Mouse (Mus musculus): Measurements from ENCODE around the gene Iffo2. TPM values are rescaled to one million over a fixed set of nuclear protein-coding genes. Genes with fewer than 3 reads are reported as not detected.

Iffo2 gene
- total and polyA plus RNA-seq, 3 experiments = 0.38 to 3.0 (median 0.60) TPM

- no peaks in the 10 kb centered on the region for H3K79me2 ChIP-seq (replicated peaks; ENCODE audit: control insufficient read depth, extremely low read depth, insufficient read depth, poor library complexity, severe bottlenecking)
- H3K4me2 ChIP-seq (ENCODE audit: insufficient read depth, low read depth, poor library complexity, severe bottlenecking) = peak overlapping the region; percentile 83; the same call in 1 of the 2 replicates
- no peak for DNase-seq (ENCODE audit: extremely low read depth)
- H3K36me3 ChIP-seq (replicated peaks in 1 of 2; ENCODE audit: control insufficient read depth in 1 of 2, insufficient read depth in 1 of 2, low read length in 1 of 2) = no peaks in the 10 kb centered on the region
- H3K27me3 ChIP-seq (replicated peaks) = peaks cover 5% of the 10 kb centered on the region
- in situ Hi-C loops (cut with MboI; ENCODE audit: low pct_ligation_motif_present, low pct_unique_long_range_greater_than_20kb, low sequenced_read_pairs) (no loop called here), dilution Hi-C loops (cut with MboI; ENCODE audit: extremely low pct_ligation_motif_present, extremely low pct_unique_long_range_greater_than_20kb, low sequenced_read_pairs) (no loop called here)
- H3K4me3 ChIP-seq (replicated peaks in 1 of 3; ENCODE audit: low read depth in 2 of 3, low read length in 2 of 3, poor library complexity in 1 of 3) = peak overlapping the region in 2 of 3 experiments; percentile 18 to 54
- TF ChIP-seq SIN3A (IDR thresholded peaks at IDR 0.05; ENCODE audit: low read length) = peak; percentile 47; the same call in 1 of the 2 replicates
- TF ChIP-seq CHD1 (IDR thresholded peaks at IDR 0.05; ENCODE audit: low read depth, low read length) = peak; percentile 71; the same call in 1 of the 2 replicates
- TF ChIP-seq ELF1 (IDR thresholded peaks at IDR 0.05; ENCODE audit: low read depth, low read length) = no peak
- TF ChIP-seq HCFC1 (IDR thresholded peaks at IDR 0.05; ENCODE audit: low read depth, low read length) = no peak
- no peak for TF ChIP-seq MXI1 (IDR thresholded peaks at IDR 0.05; ENCODE audit: low read depth, low read length)
- H3K9ac ChIP-seq (ENCODE audit: insufficient read depth, low read depth) = peak overlapping the region; percentile 57
- no peak overlapping the region for H3K27ac ChIP-seq (ENCODE audit: insufficient read depth, low read depth)
- peaks cover 18% of the 10 kb centered on the region for H3K9me3 ChIP-seq (replicated peaks; ENCODE audit: low read length)
- peaks cover 6 to 20% of the 10 kb centered on the region in 2 experiments for H3K4me1 ChIP-seq (ENCODE audit: control insufficient read depth in 1 of 2, insufficient read depth in 2 of 2)
These were observed 86.6 kb downstream of the Iffo2 start for GRCm38 (mm10) chr4:139617001-139617364.

- TF ChIP-seq E2F4 (IDR thresholded peaks at IDR 0.05; ENCODE audit: insufficient replicate concordance, low read depth, low read length) = no peak
- TF ChIP-seq POLR2A (IDR thresholded peaks at IDR 0.05; ENCODE audit: low read depth, low read length) = no peak
- no peak for TF ChIP-seq CHD2 (IDR thresholded peaks at IDR 0.05; ENCODE audit: low read length)
- no peak for TF ChIP-seq BHLHE40 (IDR thresholded peaks at IDR 0.05; ENCODE audit: low read depth, low read length)
- TF ChIP-seq USF2 (conservative IDR thresholded peaks at IDR 0.05; ENCODE audit: low read depth, low read length) = no peak
- no peak for TF ChIP-seq CTCF (conservative IDR thresholded peaks at IDR 0.05 in 1 of 2, IDR thresholded peaks at IDR 0.05 in 1 of 2; ENCODE audit: low read depth in 2 of 2, low read length in 2 of 2)
- no peak for TF ChIP-seq JUND (conservative IDR thresholded peaks at IDR 0.05; ENCODE audit: low read depth, low read length)
- no peak for TF ChIP-seq MAZ (IDR thresholded peaks at IDR 0.05; ENCODE audit: low read depth, low read length)
- TF ChIP-seq MEF2A (IDR thresholded peaks at IDR 0.05; ENCODE audit: borderline replicate concordance, low read depth, low read length) = no peak
- no peak for TF ChIP-seq SMC3 (IDR thresholded peaks at IDR 0.05; ENCODE audit: low read depth, low read length)
- H3K36me3 ChIP-seq (replicated peaks in 1 of 2; ENCODE audit: control insufficient read depth in 1 of 2, insufficient read depth in 1 of 2, low read length in 1 of 2) = no peaks in the 10 kb centered on the region
- H3K4me1 ChIP-seq (ENCODE audit: control insufficient read depth in 1 of 2, insufficient read depth in 2 of 2) = peaks cover 12 to 31% of the 10 kb centered on the region in 2 experiments
- dilution Hi-C loops (cut with MboI; ENCODE audit: extremely low pct_ligation_motif_present, extremely low pct_unique_long_range_greater_than_20kb, low sequenced_read_pairs) (no loop called here), in situ Hi-C loops (cut with MboI; ENCODE audit: low pct_ligation_motif_present, low pct_unique_long_range_greater_than_20kb, low sequenced_read_pairs) (loop anchor here (5.0 kb wide), 1 partner anchor 147 kb away; no protein-coding TSS in a partner anchor)
- no peak overlapping the region for H3K9ac ChIP-seq (ENCODE audit: insufficient read depth, low read depth)
- no peak overlapping the region for H3K4me3 ChIP-seq (replicated peaks in 1 of 3; ENCODE audit: low read depth in 2 of 3, low read length in 2 of 3, poor library complexity in 1 of 3)
- H3K79me2 ChIP-seq (replicated peaks; ENCODE audit: control insufficient read depth, extremely low read depth, insufficient read depth, poor library complexity, severe bottlenecking) = no peaks in the 10 kb centered on the region
- H3K27me3 ChIP-seq (replicated peaks) = peaks cover 12% of the 10 kb centered on the region
- H3K27ac ChIP-seq (ENCODE audit: insufficient read depth, low read depth) = no peak overlapping the region
- no peak overlapping the region for H3K4me2 ChIP-seq (ENCODE audit: insufficient read depth, low read depth, poor library complexity, severe bottlenecking)
- DNase-seq (ENCODE audit: extremely low read depth) = no peak
- H3K9me3 ChIP-seq (replicated peaks; ENCODE audit: low read length) = peaks cover 1% of the 10 kb centered on the region
These were observed 89.4 kb downstream of the Iffo2 start for GRCm38 (mm10) chr4:139619765-139620164.
